Mouse (Mus musculus) liver, adult 2 months (tissue): ENCODE data around the gene Adgrd1.

Experiments
- CTCF ChIP-seq: fragments of 200-500 bp; IDR thresholded peaks from 2 replicates; pipeline ENCODE4 v1.5.1; 2011; ENCODE audit warnings: low read depth, low read length, control low read depth
- POLR2A ChIP-seq: fragments of 200-500 bp; IDR thresholded peaks from 2 replicates; pipeline ENCODE4 v1.6.1; 2011; ENCODE audit warnings: low read length, control low read depth; ENCODE audit not compliant: insufficient read depth; ENCODE audit errors: extremely low read depth

DNA sequence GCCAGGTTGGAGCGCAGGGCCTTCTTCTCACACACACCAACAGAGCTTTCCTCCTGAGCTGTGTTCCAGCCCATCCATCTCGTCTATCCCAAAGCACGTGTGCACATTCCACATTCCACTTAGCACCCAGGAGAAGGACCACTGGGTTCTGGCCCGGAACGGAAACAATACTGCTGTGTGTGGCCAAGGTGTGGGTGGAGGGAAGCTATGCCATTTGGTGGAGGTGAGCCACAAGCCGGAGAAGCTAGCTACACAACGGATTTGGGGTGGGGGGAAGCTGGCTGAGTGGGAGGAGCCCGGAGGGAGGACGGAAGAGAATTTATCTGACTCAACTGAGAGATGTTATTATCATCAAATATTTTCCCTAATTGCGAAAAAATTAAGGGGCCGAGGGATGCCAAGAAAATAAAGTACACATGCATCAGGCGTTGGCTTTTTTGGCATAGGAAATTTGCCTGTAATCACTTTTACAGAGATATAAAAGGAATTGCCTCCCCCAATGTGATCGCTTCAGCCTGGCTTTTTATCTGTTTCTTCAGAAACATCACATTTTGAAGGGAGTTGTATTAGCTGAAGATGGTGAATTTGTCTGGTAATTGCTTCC is 29.2 kb upstream of the Adgrd1 start:
- no peak for TF ChIP-seq CTCF
- no peak for TF ChIP-seq POLR2A
